Mouse (Mus musculus): ENCODE results near the gene Dync1i2.

DNA sequence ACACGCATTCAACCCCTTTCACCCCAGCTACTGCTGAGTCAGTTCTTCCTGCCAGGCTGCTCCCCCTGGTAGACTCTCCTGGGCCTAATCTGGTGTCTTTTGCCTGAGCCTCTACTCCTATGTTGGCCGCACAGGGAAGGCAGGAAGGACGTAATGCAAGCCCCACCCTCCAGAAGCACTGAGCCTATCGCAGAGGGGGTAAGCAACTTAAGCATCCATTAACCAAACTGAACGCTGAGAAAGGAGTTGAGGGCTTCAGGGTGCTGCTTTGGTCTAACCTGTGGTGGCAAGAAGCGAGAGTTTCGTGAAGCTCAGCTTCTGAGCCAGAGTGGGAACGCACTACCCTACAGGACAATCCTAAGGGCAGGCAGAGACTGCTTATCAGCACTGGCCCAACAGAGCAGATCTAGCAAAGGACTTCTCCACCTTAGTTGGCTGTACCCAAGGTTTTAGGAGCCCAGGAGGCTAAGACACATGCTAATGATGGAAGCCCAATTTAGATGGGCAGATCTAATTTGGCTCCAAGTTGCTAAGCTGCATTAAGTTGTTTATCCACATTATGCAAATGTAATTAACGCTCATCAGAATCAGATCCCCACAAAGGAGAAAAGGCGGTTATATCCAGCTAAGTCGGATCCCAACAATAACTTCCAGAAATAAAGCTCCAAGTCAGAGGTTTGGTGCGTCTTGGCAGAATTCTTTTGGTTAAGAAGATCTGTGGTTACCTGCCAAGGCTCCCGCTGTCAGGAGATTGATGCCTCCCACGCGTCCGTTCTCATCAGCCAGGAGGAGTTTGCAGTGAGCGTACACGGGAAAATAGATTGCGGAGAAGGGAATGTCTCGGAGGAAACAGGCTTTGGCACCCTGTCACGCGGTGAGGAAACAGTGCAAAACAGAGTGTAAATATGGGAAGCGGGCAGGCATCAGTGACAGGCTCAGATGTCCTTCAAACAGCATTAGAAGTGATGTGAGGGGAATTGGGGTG, 67.6 kb downstream of the Dync1i2 start:
- no peak for TF ChIP-seq POLR2A (IDR thresholded peaks at IDR 0.05; ENCODE audit: low read depth, low read length)
- TF ChIP-seq CTCF (IDR thresholded peaks at IDR 0.05; ENCODE audit: borderline replicate concordance, insufficient read depth, low read length): no peak
